Mouse (Mus musculus) heart, embryonic 16.5 days (tissue): ENCODE measurements at regions not wholly inside any gene's neighbourhood (a gene's known extent, or its start where the extent isn't known, plus 50 kb on each side); places are given as distances from the start of the nearest gene placed in this dataset.
A peak's percentile ranks its signal among the peaks of the same experiment; 100 is the strongest.

Source experiments
- ATAC-seq: fragments of 200-750 bp; cut with Nextera tagmentation; replicated peaks from 2 replicates; pipeline ENCODE4 v1.8.0; 2017; ENCODE audit warnings: moderate number of reproducible peaks; ENCODE audit not compliant: insufficient read depth, low FRiP score; ENCODE audit errors: extremely low read depth
- H3K27ac ChIP-seq: fragments of 300-500 bp; sonication (generic); 2 replicates; pipeline ENCODE4 v1.5.1; 2014; ENCODE audit warnings: mild to moderate bottlenecking, low read length, control low read depth, moderate library complexity
- H3K27me3 ChIP-seq: fragments of 300-500 bp; sonication (generic); 2 replicates; pipeline ENCODE4 v1.6.1; 2014; ENCODE audit warnings: low read length, mixed read lengths; ENCODE audit not compliant: control insufficient read depth, insufficient read depth
- H3K36me3 ChIP-seq: fragments of 300-500 bp; sonication (generic); 2 replicates; pipeline ENCODE4 v1.6.1; 2014; ENCODE audit not compliant: control insufficient read depth, insufficient read depth
- H3K4me1 ChIP-seq: fragments of 300-500 bp; sonication (generic); 2 replicates; pipeline ENCODE4 v1.6.1; 2014; ENCODE audit warnings: low read length, mixed read lengths; ENCODE audit not compliant: control insufficient read depth, insufficient read depth
- H3K4me2 ChIP-seq: fragments of 300-500 bp; sonication (generic); 2 replicates; pipeline ENCODE4 v1.6.1; 2014; ENCODE audit warnings: low read depth, mild to moderate bottlenecking, control low read depth, low read length
- H3K4me3 ChIP-seq: fragments of 300-500 bp; sonication (generic); 2 replicates; pipeline ENCODE4 v1.5.1; 2014; ENCODE audit warnings: mild to moderate bottlenecking, control low read depth, low read length
- H3K9ac ChIP-seq: fragments of 300-500 bp; sonication (generic); 2 replicates; pipeline ENCODE4 v1.6.1; 2014; ENCODE audit warnings: low read length, control low read depth
- H3K9me3 ChIP-seq: fragments of 300-500 bp; sonication (generic); replicated peaks from 2 replicates; pipeline ENCODE4 v1.6.1; 2016; ENCODE audit warnings: low read length; ENCODE audit not compliant: control insufficient read depth
- WGBS: fragments of 180-500 bp; shearing (Covaris S2); extraction: QIAGEN DNeasy Blood & Tissue Kit; methylation state at CpG from one replicate; pipeline ENCODE4 v1.1.7; 2014; 5-methylcytosine and 5-hydroxymethylcytosine counted together

DNA sequence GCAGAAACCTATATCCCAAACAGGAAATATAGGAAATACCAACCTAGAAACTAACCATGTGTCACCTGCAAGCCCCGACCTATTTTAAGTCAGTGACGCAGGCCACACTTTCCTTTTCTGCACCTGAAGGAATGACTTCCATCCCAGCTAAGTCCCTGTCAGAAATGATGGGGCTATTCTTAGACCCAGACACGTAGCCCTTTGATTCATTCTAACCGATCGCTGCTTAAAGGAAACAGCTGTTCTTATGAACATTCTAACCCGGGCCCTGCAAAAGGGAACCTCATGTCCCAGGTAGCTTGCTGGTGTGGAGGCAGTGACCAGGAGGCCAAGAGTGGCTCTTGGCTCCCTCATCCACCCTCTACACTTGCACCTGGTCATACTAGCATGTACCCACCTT lies 180.9 kb downstream of the Bcl2l11 start:
- H3K9me3 ChIP-seq: no peaks in the 10 kb centered on the region
- 41% methylated on average over 6 of the region's 6 CpGs for WGBS
- ATAC-seq: no peak
- no peaks in the 10 kb centered on the region for H3K27me3 ChIP-seq
- no peak overlapping the region for H3K9ac ChIP-seq
- no peak overlapping the region for H3K4me2 ChIP-seq
- H3K4me1 ChIP-seq: peaks cover 22% of the 10 kb centered on the region
- H3K36me3 ChIP-seq: no peaks in the 10 kb centered on the region
- H3K4me3 ChIP-seq: no peak overlapping the region
- no peak overlapping the region for H3K27ac ChIP-seq

DNA sequence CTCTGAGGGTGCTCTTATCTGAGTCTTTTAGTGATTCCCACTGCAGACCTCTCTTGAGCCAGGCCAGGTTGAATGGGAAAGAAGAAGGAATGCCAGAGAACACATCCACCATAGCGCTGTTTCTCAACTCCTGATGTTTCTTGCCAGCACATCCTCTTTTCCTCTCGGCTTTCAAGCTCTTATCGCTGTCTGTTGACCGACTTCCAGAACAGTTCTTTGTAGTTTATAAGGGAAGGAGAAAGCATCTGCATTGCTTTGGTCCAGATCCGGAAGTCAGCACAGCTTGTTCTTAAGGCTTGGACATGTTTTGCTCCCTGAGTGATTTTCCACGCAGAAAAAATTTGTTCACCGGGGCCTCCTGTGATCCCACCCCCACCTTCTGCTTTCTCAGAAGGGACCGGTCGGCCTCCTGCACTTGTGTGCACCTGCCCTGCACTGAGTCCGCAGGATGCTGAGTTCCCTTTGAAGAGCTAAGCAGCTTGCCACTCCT lies 183.7 kb downstream of the Bcl2l11 start:
- H3K4me2 ChIP-seq: peak overlapping the region; percentile 4; the same call in 1 of the 2 replicates
- peaks cover 44% of the 10 kb centered on the region for H3K4me1 ChIP-seq
- no peaks in the 10 kb centered on the region for H3K9me3 ChIP-seq
- no peak for ATAC-seq
- peak overlapping the region; percentile 79 for H3K27ac ChIP-seq
- no peaks in the 10 kb centered on the region for H3K36me3 ChIP-seq
- H3K27me3 ChIP-seq: no peaks in the 10 kb centered on the region
- H3K4me3 ChIP-seq: no peak overlapping the region
- 34% methylated on average over 10 of the region's 10 CpGs for WGBS
- H3K9ac ChIP-seq: 0 out of 2 replicates have a peak overlapping the region, but pooled peaks have one; percentile 38

DNA sequence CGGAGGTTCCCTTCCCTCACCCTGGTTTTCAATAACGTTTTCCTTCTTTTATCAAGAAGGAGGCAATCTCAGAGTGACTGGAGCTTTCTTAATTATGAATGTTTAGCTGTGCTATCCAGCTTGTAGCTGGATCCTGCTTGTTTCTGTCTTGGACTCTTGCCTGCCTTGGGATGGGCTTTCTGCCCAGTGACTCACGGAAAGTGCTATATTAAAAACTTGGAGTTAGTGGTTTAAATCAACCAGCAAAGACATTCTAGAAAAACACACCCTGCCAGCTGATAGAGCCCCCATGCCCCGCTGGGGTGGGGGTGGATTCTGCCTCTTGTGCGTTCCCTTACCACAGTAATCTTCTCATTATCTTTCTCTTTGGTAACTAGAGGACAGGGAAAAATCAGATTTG lies 184.2 kb downstream of the Bcl2l11 start:
- WGBS: 9% methylated on average over 5 of the region's 5 CpGs
- Histone ChIP-seq H3K4me1 (peaks cover 44% of the 10 kb centered on the region), H3K4me2 (peak overlapping the region; percentile 4; the same call in 1 of the 2 replicates), H3K9me3 (no peaks in the 10 kb centered on the region), H3K36me3 (no peaks in the 10 kb centered on the region), H3K9ac (no peak overlapping the region), H3K27ac (peak overlapping the region; percentile 79), H3K4me3 (no peak overlapping the region), H3K27me3 (no peaks in the 10 kb centered on the region)
- no peak for ATAC-seq

DNA sequence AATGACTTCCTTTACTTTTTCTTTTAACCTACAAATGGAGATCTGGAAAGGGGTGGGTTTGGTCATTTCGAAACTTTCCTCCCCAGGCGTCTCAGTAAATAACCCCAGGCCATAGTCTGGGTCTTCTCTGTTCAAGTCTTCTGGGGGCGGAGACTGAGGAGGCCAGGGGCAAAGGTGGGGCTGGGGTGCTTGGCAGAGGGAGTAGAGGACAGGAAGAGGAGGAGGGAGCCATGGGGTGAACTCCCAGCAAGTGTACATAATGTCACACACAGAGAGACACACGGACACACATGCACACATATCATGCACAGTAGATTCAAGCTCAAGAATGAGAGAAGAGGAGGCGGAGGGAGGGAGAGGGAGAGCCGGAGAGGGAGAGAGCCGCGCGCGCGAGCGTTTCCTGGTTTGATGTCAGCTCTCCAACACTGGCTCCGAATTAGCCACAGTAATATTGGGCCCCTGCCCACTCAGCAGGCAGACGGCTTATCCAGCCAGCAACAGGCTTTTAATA lies 186.3 kb downstream of the Bcl2l11 start:
- peak; percentile 79 for ATAC-seq
- Histone ChIP-seq H3K27me3 (no peaks in the 10 kb centered on the region), H3K4me3 (peak overlapping the region; percentile 30), H3K27ac (peak overlapping the region; percentile 95), H3K9ac (peak overlapping the region; percentile 65), H3K9me3 (no peaks in the 10 kb centered on the region), H3K4me1 (peaks cover 44% of the 10 kb centered on the region), H3K36me3 (no peaks in the 10 kb centered on the region), H3K4me2 (peak overlapping the region; percentile 60)
- 6% methylated on average over 14 of the region's 14 CpGs for WGBS

DNA sequence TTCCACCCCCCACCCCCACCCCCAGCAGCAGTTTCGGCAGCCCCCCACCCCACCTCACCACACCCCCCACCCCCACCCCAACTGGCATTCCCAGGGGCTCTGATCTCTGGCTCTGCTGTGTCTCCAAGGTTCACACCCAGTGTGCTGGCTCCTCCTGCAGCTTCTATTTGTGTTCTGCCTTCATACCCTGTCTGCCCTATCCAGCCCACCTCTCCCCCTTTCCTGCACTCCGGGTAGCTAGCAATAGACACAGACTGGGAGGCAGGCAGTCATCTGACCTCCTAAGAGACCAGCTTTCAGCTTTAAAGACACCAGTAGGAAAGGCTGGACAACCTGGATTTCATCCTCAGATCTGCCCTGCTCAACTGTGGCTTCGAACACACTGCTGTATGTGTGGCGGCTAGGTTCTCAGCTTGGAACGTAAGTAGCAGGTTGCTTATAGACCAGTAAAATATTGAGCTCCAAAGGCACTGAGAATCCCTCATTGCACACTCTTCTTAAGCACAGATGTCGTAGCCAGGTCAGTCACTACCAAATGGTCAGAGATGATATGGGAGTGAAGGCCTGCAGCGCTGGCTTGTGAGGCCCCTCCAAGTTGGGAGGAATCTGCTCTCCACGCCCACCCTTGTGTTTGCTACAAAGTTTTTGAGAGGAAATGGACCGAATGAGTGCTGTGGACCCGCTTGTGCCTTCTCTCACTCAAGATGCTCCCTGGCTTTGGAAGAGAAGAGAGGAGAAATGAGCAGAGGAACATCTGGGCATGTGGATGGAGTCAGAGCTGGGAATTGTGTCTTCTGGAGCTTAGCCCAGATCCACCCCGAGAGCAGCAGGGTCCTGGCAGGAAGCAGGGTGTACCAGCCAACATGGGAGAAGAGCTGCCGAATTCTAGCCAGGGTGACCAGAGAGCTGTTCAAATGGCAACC lies 187.1 kb downstream of the Bcl2l11 start:
- H3K27ac ChIP-seq: peak overlapping the region; percentile 95
- no peaks in the 10 kb centered on the region for H3K36me3 ChIP-seq
- H3K4me1 ChIP-seq: peaks cover 40% of the 10 kb centered on the region
- WGBS: 52% methylated on average over 12 of the region's 12 CpGs
- no peaks in the 10 kb centered on the region for H3K9me3 ChIP-seq
- H3K4me2 ChIP-seq: peak overlapping the region; percentile 60
- peak; percentile 91 for ATAC-seq
- peak overlapping the region; percentile 30 for H3K4me3 ChIP-seq
- H3K9ac ChIP-seq: peak overlapping the region; percentile 65
- H3K27me3 ChIP-seq: no peaks in the 10 kb centered on the region

DNA sequence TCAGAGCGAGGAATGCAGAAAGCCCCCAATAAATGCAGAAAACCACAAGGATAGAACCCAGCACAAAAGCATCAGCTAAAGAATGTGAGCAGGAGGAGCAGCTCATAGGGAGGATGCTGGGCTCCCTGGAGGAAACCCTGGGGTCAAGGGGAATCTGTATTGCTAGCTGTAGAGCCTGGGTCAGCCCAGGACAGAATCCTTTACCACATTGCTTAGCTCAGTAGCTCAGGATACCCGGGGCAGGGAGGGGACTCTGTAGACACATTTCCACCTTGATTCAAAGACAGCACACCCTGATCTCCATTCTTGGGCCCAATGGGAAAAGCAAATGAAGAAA lies 187.7 kb downstream of the Bcl2l11 start:
- 64% methylated on average over 2 of the region's 2 CpGs for WGBS
- peak overlapping the region; percentile 61; the same call in 1 of the 2 replicates for H3K9ac ChIP-seq
- peak overlapping the region; percentile 60; the same call in 1 of the 2 replicates for H3K4me2 ChIP-seq
- H3K4me1 ChIP-seq: peaks cover 43% of the 10 kb centered on the region
- H3K27me3 ChIP-seq: no peaks in the 10 kb centered on the region
- H3K4me3 ChIP-seq: no peak overlapping the region
- peak overlapping the region; percentile 95 for H3K27ac ChIP-seq
- H3K36me3 ChIP-seq: no peaks in the 10 kb centered on the region
- no peak for ATAC-seq
- H3K9me3 ChIP-seq: no peaks in the 10 kb centered on the region

DNA sequence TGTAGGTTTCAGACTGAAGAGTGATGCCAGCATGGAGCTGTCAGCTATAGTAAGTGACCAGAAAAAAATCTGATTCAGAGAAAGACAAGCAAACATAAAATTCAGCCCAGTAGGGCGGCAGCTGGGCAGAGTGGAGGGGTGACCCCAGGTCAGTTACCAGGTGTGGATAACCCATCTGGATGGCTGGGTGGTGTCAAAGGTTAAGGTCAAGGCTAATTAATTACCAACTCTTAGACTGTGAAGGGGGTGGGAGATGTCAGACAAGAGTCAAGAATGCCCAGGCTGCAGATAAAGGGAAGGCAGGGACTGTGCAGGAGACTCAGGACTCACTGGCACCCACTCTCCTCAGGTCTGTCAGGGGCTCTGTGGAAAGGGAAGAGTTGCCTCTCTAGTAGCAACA lies 188.1 kb downstream of the Bcl2l11 start:
- H3K4me3 ChIP-seq: no peak overlapping the region
- H3K27ac ChIP-seq: no peak overlapping the region
- H3K9me3 ChIP-seq: no peaks in the 10 kb centered on the region
- ATAC-seq: no peak
- H3K36me3 ChIP-seq: no peaks in the 10 kb centered on the region
- no peak overlapping the region for H3K4me2 ChIP-seq
- H3K4me1 ChIP-seq: peaks cover 45% of the 10 kb centered on the region
- H3K27me3 ChIP-seq: no peaks in the 10 kb centered on the region
- 89% methylated on average over 1 of the region's 1 CpGs for WGBS
- no peak overlapping the region for H3K9ac ChIP-seq

DNA sequence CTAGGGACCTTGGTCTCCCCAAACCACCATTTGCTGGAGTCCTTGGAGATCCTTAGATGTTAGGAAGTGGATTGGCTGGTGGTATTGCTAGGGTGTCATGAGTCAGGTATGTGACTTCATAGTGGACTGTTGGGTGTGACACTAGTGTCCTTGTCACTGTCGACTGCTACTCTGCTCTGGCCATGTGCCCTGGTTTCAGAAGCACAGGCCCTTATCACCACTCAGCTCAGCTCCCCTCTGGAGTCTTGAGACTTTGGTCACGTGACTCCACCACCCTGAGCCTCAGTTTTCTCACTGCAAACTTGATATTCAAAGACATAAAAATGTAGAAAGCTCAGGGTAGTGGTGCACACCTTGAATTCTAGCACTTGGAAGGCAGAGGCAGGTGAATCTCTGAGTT lies 190.7 kb downstream of the Bcl2l11 start:
- Histone ChIP-seq H3K4me2 (no peak overlapping the region), H3K9ac (no peak overlapping the region), H3K9me3 (no peaks in the 10 kb centered on the region), H3K27me3 (no peaks in the 10 kb centered on the region), H3K36me3 (no peaks in the 10 kb centered on the region), H3K4me1 (peaks cover 44% of the 10 kb centered on the region), H3K27ac (no peak overlapping the region), H3K4me3 (no peak overlapping the region)
- ATAC-seq: no peak
- 51% methylated on average over 2 of the region's 2 CpGs for WGBS

DNA sequence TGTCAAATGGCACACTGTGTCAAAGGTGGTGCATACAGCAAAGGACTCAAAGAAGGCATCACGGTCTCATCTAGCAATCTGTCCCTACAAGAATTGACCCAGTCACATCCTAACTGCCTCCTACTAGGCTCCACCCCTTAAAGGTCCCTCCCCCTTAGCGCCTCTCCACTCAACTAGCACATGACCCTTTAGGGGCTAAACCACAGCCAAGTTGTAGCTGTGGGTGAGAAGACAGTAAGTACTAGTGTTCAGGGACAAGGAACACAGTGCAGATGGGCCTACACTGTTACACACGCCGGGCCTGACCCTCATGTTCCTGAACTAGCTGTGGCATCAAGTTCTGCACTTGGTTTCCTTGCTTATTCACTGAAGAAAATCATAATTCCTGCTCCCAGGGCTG lies 192.4 kb downstream of the Bcl2l11 start:
- no peak overlapping the region for H3K4me2 ChIP-seq
- H3K4me3 ChIP-seq: no peak overlapping the region
- H3K4me1 ChIP-seq: peaks cover 38% of the 10 kb centered on the region
- H3K36me3 ChIP-seq: no peaks in the 10 kb centered on the region
- 68% methylated on average over 4 of the region's 4 CpGs for WGBS
- H3K9me3 ChIP-seq: no peaks in the 10 kb centered on the region
- no peak overlapping the region for H3K9ac ChIP-seq
- H3K27me3 ChIP-seq: no peaks in the 10 kb centered on the region
- ATAC-seq: no peak
- no peak overlapping the region for H3K27ac ChIP-seq
